Mouse (Mus musculus) MEL-GATA-1-ER (cell line): ENCODE data around the gene Slc26a1.

ENCODE experiments used
- DNase-seq: peaks from one replicate; pipeline ENCODE4 v3.0.0-alpha.2; 2012; ENCODE audit warnings: low read depth; ENCODE audit errors: extremely low read depth

Slc26a1 gene

DNA sequence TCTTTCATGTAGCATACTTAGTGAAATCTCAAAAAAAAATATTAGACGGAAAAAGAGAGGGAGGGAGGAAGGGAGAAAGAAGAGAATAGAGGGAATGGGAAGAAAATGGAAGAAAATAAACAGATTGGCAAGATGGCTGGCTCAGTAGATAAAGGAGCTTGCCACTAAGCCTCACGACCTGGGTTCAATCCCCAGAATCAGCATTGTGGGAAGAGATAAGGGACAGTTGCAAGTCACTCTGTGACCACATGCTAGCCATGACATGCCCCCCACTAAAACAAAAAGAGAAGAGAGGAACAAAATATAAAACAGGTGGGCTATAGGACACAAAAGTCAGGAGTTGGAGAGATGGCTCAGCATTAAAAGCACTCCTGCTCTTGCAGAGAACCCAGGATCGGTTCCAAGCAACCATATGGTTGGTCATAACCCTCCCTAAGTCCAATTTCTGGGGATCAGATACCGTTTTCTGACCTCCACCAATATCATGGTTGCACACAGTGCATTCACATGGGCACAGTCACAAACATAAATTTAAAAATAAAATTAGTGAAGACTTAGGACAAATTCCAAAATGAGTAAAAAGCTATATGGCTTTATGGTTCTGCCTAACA lies 49.2 kb downstream of the Slc26a1 start:
- DNase-seq, result peak; percentile 38

DNA sequence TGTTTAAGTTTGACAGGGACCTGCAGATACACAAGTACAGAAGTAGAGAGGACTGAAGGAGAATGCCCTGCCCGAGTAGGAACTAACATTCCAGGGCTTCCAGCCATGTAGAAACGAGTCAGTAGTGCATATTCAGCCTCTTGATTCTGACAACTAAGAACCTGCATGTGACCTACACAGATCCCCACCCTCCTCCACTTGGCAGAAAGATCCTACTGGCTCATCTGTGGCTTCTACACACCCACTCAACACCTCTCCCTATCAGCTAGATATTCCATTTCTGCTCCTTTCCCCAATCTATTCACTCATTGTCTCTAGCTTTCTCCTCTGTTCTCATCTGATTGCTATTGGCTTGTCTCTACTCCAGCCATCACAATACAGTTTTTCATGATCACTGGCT lies 53.5 kb downstream of the Slc26a1 start:
- DNase-seq, result no peak
